Mouse (Mus musculus) liver, embryonic 14.5 days (tissue): Measurements from ENCODE around the gene Gart.

Experiments used
- CTCF ChIP-seq: IDR thresholded peaks from 2 replicates; pipeline ENCODE4 v1.5.1; 2016; ENCODE audit warnings: antibody characterized with exemption, low read depth, control low read depth
- EP300 ChIP-seq: IDR thresholded peaks from 2 replicates; pipeline ENCODE4 v1.6.1; 2016; ENCODE audit warnings: antibody characterized with exemption, low read depth

DNA sequence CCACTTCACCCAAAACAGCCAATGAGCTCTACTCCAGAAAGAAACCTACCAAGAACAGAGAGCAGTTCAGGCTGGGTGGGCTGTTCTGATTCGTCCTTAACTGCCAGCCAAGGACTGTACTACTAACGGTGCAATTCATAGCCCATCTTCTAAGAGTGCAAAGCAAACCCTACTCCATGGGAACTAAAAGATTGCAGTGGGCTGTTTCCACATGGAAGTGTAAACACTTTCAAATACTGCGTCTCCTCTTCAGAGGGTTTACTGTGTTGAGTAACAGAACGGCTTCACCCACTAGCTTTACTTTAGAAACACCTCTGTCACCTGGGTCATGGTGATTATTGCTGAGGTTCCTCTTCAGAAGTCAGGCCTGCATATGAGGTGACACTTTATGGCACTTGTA is 45.7 kb downstream of the Gart start:
- TF ChIP-seq CTCF (no peak), EP300 (no peak)
